Mouse (Mus musculus) gonadal fat pad, adult 2 months (tissue): ENCODE data around the gene Rnf167. TPM values are rescaled to one million over a fixed set of nuclear protein-coding genes. Genes with fewer than 3 reads are reported as not detected.

Experiments used
- DNase-seq: peaks from one replicate; pipeline ENCODE4 v3.0.0-alpha.2; 2012; ENCODE audit warnings: low read depth
- polyA plus RNA-seq: library from polyadenylated mRNA; depleted of rRNA; stranded (reverse); fragments of >200 nt; gene quantifications from 2 replicates; pipeline ENCODE4 v1.2.3, GENCODE M21; 2012; rRNA removed

Gene Rnf167
- 93.2 and 93.4 TPM in 2 replicates for polyA plus RNA-seq

DNA sequence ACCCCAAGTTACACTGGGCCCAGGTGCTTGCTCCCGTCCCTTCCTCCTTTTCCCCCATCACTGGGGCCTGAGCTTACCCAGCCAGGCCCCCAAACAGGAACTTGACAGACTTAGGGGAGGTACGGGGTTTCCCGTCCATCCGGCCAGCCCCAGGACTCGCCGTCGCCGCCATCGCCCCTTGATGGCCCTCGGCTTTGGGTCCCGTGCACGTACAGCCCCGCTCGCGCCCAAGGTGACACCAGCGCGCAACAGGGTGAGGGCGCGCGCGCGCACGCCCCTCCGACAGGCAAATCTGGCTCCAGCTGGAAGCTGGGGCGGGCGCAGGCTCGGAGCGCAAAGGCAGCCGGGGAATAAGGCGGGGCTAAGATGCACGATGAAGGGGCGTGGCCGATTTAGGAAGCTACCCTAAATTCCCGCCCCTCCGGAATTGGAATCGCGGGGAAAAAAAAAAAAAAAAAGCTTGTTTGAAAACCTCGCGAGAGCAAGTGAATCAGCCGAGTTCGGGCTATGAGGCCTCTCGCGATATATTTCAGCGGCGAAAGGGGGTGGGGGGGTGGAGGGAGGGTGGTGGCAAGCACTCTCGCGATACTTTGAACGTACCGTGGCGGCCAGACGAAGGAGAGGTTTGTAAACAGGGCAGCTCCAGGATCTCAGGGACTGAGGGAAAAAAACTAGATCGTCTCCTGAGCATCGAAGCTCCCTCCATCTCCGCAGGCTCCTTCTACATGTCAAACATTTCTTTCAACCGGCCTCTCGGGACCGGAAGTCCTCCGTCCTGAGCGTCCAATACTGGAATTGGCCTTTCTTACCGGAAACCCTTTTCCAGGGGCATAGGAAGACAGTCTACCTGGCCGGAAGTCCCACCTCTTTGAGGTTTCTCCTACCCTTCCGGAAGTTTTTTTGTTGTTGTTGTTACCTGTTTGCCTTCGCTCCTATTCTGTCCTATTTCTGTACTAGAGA is at the start of gene Rnf167, which contains the start of gene Slc25a11:
Gene Rnf167, plus strand, starts transcription at position 545 of the 960 bp plus-strand sequence.
Gene Slc25a11, minus strand, starts transcription at position 789 of the 960 bp plus-strand sequence.
- no peak for DNase-seq

DNA sequence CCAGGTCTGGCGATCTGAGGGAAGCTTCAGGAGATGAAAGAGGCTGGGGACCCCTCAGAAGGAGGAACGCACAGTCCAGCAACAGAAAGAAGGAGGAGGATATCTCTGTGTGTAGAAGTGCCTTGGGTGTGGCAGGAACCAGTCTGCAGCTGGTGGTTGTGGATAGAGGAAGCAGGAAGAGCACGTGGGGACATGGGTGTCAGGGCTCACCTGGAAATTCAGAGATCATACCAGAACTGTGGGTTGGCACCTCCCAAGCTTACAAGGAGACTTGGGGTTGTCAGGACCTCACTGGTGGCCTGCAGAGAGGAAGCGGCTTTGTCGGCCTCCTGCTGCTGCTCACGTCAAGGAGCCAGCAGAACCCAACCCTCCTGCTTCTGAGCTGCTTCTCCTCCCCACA is 49.7 kb upstream of the Rnf167 start:
- no peak for DNase-seq

DNA sequence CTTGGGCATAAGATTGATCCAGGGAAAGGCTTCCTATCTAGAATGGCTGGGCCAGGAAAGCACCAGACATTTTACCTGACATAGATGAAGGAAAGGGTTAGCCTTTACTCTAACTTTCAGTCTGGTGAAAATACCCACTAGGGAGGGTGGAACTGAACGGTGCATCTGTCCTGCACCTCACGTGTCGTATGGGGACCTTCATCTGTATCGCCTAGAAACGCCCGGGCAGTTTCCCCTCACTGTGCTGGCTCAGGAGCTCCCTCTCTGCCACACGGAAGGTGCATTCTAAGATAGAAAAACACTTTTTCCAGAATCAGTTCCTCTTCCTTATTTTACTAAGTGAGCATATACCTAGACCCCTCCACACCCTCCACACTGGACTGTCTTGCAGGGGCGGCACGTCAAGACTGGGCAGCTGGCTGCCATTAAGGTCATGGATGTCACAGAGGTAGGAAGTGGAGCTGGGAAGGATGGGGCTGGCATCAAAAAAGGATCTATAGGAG is 48.5 kb upstream of the Rnf167 start:
- no peak for DNase-seq

DNA sequence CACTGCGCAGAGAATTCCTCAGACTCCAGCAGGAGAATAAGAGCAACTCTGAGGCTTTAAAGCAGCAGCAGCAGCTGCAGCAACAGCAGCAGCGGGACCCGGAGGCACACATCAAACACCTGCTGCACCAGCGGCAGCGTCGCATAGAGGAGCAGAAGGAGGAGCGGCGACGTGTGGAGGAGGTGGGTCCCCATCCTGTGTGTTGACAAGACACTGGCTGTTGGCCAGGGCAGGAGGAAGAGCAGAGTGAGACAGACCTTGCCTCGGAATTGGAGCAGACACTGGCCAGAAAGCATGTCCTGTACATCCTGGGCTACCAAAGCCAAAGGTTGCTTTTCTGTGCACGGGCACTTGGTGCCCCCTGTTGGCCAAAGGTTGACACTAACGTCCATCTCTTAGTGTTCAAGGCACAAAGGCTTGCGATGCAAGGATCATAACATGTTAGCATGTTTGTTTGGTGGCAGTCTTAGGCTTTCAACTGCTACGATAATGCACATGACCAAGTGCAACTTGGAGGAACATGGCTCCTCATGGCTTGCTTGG is 41.9 kb upstream of the Rnf167 start:
- no peak for DNase-seq

DNA sequence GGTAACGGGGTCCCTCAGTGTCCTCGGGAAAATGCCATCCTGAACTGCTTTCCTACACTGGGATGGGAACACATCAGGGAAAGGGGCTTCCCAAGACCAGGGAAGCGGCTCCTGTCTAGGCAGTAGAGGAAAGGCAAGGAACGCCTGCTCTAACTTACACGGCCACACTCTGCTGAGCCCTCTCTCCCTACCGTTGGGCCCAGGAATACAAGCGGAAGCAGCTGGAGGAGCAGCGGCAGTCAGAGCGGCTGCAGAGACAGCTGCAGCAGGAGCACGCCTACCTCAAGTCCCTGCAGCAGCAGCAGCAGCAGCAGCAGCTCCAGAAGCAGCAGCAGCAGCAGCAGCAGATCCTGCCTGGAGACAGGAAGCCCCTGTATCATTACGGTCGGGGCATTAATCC is 40.3 kb upstream of the Rnf167 start:
- no peak for DNase-seq

DNA sequence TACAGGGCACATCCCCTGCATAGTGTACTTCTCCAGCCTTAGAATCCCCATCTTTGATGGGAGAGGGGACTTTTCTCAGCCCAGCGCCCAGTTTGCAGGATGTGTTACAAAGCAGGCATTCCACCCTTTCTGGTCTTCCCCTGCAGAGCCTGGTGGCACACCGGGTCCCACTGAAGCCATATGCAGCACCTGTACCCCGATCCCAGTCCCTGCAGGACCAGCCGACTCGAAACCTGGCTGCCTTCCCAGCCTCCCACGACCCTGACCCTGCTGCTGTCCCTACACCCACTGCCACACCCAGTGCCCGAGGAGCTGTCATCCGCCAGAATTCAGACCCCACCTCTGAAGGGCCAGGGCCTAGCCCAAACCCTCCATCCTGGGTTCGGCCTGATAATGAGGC is 39.4 kb upstream of the Rnf167 start:
- DNase-seq, result no peak

DNA sequence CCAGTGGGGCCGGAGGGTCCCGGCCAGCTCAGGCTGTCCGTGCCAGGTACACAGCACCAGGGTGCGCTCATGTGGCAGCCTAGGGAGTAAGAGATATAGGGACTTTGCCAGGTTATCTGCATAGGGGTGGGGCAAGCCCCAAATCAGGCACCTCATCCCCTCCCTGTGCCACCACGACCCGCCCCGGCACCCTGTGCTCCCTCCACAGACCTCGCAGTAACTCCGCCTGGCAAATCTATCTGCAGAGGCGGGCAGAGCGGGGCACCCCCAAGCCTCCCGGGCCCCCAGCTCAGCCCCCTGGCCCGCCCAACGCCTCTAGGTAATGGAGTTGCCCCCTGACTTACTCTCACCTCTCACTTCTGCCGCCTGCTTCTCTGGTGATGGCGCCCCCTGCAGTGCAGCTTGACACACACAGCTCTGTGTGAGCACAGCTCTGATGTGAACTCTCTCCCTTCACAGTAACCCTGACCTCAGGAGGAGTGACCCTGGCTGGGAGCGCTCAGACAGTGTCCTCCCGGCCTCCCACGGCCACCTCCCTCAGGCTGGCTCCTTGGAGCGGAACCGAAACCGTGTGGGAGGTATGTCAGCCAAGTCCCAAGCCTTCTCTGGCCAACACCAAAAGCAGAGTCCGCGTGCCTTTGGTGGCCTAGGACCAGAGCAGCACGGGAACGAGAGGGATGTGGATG is 38.5 kb upstream of the Rnf167 start:
- no peak for DNase-seq

DNA sequence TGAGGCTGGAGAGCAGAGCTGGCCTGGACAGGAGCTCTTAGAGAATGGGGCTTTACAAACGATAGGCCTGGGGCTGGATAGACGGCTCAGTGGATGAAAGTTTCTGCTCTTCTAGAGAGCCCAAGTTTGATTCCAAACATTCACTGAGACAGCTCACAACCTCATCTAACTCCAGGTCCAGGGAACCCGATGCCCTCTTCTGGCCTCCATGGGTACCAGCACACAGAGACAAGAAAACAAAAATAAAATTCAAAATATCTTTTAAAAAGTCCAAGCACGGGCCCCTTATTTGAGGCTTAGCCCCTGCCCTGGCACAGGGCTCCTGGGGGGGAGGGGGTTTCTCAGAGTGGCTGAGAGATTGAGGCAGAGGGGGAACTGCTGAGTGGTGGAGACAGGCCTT is 36.3 kb upstream of the Rnf167 start:
- no peak for DNase-seq

DNA sequence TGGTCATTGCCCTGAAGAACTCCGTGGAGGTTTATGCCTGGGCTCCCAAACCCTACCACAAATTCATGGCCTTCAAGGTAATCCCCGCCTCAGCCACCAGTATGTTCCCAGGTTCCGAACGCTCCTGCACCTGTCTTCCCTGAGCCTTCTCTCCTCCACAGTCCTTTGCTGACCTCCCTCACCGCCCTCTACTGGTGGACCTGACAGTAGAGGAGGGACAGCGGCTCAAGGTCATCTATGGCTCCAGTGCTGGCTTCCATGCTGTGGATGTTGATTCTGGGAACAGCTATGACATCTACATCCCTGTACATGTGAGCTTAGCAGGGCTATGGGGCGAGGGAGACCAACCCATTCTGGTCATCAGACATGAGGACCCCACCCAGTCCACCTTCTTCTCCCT is 34.5 kb upstream of the Rnf167 start:
- no peak for DNase-seq

DNA sequence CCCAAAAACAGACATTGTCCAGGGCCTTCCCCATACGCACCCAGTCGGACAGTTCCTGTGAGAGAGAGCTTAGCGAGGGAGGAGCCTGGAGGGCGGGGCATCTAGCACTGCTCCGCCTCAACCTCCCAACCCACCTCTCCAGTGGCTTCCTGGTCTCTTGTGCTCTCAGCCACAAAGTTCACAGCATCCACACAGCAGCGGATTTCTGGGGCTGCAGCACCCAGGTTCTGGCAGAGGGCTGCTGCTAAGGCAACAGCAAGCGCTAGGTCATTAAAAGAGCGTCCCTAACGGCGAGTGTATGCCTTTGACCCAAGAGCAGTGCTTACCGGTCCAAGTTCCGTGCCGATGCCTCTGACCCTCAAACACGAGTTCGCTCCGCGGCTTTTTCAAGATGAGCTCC is 32.0 kb upstream of the Rnf167 start:
- DNase-seq, result no peak

DNA sequence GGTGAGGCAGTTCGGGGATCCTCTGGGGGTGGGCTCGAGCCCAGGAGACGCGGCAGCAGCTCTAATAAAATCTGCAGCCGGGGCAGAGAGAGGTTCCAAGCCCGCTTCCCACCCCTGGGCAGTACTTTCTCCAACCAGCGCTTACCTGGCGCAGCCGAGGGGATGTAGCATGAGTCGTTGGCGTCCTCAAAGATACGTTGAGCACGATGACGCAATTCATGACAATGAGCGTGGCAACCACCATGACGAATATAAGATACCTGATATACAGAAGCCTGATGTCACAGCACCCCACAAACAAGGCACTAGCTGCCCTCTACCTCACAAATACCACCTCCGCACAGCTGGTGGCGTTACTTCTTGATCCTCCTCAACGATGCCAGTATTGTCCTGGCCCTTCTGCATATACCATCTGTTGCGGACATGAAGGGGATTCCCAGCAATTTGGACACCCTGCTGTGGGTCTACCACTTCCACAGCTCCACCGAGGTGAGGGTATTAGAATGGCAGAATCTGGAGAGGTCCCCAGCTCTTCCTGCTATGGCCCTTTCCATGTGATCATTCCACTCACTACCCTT is 31.4 kb upstream of the Rnf167 start, which contains the start of gene 4930544D05Rik:
Gene 4930544D05Rik, plus strand, starts transcription at position 333 of the 578 bp plus-strand sequence.
- DNase-seq, result no peak

DNA sequence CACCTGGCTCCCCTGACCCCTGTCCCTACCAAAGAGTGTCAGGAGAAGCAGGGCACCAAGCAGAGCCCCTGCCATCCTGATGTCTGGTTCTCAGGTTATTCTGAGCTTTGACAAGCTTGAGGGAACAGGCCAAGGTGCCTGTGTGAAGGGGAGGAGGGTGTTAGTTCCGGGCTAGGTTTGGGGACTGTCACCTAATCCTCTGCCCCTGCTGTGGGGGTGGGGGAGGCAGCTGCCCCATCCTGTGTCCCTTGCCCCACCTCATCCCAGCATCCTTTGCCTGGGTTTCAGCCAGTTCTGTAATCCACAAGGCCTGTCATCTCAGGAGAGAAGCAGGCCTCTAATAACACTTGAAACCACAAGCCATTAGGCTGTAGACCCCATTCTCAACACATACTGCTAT is 27.9 kb upstream of the Rnf167 start, which contains the start of gene Chrne:
Gene Chrne, minus strand, starts transcription at position 116 of the 400 bp plus-strand sequence.
- DNase-seq, result no peak

DNA sequence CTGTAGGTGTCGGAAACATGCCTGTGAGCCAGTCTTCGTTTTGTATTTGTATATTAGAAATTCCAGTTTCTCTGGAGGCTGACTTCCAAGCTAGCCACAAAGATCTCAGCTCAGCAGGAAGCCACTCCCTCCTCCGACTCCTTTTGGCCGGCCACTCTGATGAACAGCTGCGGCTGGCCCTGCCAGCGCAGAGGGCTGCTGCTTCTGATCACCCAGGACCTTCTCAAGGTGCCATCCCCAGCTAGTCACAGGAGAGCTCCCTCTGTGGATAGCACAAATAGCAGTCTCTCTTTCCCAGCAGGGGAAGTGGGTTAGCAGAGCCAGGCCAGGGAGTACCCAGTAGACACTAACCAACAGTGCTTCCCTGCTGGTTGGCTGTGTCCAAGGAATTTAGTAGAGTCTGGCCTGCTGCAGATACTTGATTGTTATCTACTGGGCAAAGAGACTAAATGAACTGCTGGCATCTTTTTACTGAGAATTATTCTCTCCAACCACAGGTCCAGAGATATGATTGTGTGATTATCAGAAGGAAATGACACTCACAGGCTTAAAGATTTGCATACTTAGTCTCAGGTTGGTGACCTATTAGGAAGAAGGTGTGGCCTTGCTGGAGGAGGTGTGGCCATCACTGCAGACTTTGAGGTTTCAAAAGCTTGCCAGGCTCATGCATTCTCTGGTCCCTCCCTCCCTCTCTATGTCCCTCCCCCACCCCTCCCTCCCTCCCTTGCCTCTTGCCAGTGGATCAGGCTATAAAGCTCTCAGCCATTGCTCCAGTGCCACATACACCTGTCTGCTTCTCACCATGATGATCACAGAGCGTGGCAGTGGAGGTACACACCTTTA is 24.8 kb upstream of the Rnf167 start:
- DNase-seq, result no peak

DNA sequence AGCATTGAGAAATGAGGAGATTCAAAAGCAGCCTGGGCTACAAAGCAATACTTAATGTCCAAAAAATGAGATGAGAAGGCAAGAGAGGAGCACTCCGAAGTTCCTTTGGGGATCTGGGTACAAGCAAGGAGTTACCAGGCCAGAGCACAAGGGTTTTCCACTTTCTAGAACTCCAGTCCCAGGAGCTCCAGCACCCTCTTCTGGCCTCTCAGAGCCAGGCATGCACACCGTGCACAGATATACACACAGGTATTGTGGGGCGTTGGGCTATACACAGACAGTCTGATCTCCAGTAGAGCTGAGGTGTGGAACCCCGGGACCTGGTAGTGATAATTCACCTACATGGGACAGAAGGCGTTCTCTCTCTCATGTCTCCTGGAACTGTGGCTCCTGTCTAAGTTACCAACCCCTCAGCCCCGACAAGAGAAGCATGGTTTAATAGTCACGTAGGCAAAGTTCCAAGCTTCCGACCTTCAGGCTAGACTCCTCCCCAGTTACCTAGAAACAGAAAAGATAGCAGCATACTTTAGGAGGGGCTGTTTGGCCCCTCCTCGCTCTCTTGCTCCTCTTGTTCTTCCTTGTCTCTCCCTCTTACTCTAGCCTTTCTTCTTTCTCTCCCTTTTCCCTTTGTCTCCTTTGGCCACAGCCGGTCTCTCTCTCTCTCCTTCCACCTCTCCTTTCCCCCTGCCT is 23.8 kb upstream of the Rnf167 start:
- DNase-seq, result no peak

DNA sequence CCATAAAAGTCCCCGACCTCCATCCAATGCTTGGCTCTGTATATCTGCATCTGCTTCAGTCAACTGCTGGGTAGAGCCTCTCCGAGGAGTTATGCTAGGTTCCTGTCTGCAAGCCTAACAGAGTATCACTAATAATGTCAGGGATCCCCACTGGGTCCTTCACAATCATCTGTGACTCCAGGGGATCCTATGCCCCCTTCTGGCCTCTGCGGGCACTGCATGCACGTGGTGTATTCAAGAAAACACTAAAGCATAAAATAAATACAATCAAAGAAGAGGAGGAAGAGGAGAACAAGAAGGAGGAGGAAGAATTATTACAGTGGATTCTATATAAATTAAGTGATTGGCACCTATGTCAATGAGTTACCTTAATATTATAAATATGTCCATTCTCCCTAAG is 21.6 kb upstream of the Rnf167 start:
- DNase-seq, result no peak

DNA sequence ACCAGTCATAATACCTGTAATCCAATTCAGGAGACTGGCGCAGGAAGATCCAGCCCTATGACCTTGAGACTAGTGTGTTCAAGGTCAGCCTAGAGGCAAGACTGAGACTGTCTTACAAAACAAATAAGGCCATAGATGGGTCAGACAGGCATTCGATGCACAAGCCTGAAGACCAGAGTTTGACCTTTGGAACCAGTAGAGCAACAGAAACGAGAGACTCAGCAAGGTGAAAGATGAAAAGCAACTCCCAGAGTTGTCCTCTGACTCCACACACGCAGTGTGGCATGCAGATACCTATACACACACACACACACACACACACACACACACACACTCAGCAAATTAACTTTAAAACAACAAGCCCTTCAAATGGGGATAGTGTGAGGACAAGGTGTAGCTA is 20.2 kb upstream of the Rnf167 start:
- no peak for DNase-seq

DNA sequence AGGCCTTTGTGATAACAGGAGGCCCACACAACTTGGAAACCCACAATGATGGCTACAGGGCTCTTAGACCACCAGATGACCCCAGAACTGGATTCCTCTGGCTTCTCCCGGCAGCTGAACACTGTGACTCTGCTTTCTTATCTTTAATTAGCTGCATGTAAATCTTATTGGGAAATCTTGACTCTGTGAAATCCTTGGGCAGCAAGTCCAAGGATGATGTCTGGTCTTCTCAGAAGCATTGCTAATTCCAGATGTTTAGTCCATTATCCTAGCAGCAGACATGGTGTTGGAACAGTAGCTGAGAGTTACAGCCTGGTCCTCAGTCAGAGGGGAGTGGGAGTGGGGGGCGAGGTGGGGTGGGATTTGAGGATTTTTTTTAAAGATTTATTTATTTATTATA is 18.6 kb upstream of the Rnf167 start:
- no peak for DNase-seq

DNA sequence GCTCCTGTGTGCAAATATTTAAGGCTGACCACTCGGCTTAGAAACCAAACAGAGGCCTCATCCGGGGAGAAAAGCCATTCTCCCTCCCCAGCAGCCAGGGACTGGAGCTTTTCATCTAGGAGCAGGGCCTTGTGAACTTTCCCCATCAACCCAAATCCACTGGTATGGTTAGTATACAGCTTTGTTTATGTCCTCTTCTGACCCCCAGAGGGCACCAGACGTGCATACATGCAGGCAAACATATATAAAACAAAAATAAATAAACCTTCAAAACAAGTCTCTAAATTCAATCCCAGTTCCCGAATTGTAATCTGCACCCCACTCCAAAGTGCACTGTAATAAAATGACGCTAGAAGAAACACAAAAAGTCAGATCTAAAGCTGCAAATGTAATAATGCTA is 17.5 kb upstream of the Rnf167 start:
- DNase-seq, result no peak

DNA sequence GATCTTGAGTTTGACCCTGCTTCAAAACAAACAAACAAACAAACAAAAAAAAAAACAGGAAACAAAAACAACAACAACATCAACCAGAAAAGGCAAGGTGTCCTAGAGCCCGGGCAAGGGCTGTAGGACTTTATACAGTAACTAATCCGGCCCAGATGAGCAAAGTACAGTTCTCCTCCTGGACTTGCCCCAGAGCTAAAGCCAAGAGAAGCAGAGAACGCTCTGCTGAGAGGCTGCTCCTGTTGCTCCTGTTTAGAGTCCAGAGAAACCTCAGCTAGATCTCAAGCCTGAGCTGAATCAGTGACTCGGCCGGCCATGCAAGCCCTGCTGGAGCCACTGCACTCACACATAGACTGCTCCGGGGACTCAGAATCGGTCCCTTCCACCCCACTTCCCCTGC is 16.9 kb upstream of the Rnf167 start:
- no peak for DNase-seq

DNA sequence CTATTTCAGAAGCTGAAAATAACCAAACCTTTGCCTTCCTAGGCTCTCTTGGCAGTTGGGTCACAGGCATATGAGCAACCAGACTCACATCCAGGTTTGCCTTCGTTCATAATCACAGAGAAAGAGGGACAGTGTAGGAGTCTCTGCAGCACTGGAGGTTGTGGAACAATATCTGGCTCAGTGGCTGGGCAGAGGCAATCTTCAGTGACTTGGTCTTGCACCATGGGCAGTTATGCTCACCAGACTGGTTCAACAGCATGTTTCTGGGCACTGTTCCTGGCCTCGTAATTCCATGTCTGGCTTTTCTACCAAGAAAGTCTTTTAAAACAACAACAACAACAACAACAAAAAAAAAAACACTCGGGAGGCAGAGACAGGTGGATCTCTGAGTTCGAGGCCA is 11.4 kb upstream of the Rnf167 start:
- DNase-seq, result no peak
